Mouse (Mus musculus): ENCODE results near the gene Tmem174. TPM values are rescaled to one million over a fixed set of nuclear protein-coding genes. Genes with fewer than 3 reads are reported as not detected.

Tmem174 gene
- polyA plus RNA-seq, 1 experiment from 2014 or later, result 0.16 TPM

DNA sequence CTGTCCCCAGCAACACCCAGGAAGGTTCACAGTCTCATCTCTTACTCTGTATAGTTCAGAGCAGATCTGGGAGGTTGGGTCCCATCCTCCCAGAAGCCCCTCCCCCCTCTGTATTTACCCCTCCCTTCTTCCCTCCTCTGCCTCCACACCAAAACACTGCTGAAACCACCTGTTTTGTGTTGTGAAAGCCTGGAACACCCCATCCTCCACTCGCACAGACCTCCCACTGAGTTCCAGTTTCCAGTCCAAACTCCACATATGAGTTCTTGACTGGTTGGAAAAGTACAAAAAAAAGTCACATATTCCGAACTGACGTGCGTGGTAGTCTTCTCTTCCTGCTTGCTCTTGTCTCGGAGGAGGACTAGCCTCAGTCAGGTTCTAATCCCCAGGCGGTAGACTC is 45.8 kb downstream of the Tmem174 start:
- WGBS (ENCODE audit: insufficient replicate concordance), result 62% methylated on average over 6 of the region's 6 CpGs
- H3K4me1 ChIP-seq (ENCODE audit: control insufficient read depth, insufficient read depth, low read length), result peaks cover 6% of the 10 kb centered on the region

DNA sequence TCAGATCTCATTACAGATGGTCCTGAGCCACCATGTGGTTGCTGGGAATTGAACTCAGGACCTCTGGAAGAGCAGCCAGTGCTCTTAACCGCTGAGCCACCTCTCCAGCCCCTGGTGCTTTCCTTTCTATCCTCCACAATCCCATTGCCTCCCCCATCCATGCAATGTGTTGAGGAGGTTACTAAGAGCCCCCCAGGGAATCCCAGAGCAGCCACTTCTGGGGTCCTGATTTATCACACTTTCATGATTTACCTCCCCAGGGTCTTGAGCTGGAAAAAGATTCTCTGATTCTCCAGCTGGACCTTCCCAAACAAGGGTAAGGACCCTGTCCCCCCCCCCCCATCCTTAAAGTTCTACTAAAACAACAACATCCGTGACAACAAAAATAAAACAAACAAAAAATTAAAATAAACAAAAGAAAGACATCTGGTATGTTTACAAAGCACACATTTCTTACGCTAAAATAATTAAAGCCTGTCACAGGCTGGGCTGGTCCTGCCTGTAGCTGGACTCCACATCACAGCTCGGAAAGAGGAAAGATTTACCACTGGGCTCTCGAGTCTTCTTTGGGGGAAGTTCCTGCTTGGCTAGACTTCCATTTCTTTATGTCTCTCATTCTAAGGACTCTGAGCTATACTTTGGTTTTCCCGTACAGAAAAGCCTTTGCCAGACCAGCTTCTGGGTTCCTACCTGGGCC is 46.4 kb downstream of the Tmem174 start:
- H3K4me1 ChIP-seq (ENCODE audit: control insufficient read depth, insufficient read depth, low read length), result peaks cover 6% of the 10 kb centered on the region
- no peak for ATAC-seq (replicated peaks; ENCODE audit: insufficient number of reproducible peaks, low FRiP score, low TSS enrichment)
- 70% methylated on average over 6 of the region's 6 CpGs for WGBS (ENCODE audit: insufficient replicate concordance)
- H3K4me2 ChIP-seq, result no peak overlapping the region
- peaks cover 13% of the 10 kb centered on the region; the same call in 1 of the 2 replicates for H3K27me3 ChIP-seq (ENCODE audit: control insufficient read depth, insufficient read depth, low read length)
- H3K9me3 ChIP-seq (replicated peaks; ENCODE audit: control insufficient read depth, low read length), result no peaks in the 10 kb centered on the region
- no peaks in the 10 kb centered on the region for H3K36me3 ChIP-seq (ENCODE audit: control insufficient read depth, insufficient read depth, low read length)
- no peak overlapping the region for H3K27ac ChIP-seq (ENCODE audit: low read depth, low read length)
- no peak overlapping the region for H3K9ac ChIP-seq (ENCODE audit: low read depth, low read length)
- H3K4me3 ChIP-seq (ENCODE audit: low read depth, low read length), result no peak overlapping the region

More for the DNA sequence above, 45.8 kb downstream of the Tmem174 start:
- Histone ChIP-seq H3K9me3 (replicated peaks; ENCODE audit: control insufficient read depth, low read length) (no peaks in the 10 kb centered on the region), H3K27ac (ENCODE audit: low read depth, low read length) (no peak overlapping the region), H3K9ac (ENCODE audit: low read depth, low read length) (no peak overlapping the region), H3K4me3 (ENCODE audit: low read depth, low read length) (no peak overlapping the region), H3K36me3 (ENCODE audit: control insufficient read depth, insufficient read depth, low read length) (no peaks in the 10 kb centered on the region), H3K27me3 (ENCODE audit: control insufficient read depth, insufficient read depth, low read length) (peaks cover 11% of the 10 kb centered on the region; the same call in 1 of the 2 replicates), H3K4me2 (no peak overlapping the region)
- ATAC-seq (replicated peaks; ENCODE audit: insufficient number of reproducible peaks, low FRiP score, low TSS enrichment), result no peak

DNA sequence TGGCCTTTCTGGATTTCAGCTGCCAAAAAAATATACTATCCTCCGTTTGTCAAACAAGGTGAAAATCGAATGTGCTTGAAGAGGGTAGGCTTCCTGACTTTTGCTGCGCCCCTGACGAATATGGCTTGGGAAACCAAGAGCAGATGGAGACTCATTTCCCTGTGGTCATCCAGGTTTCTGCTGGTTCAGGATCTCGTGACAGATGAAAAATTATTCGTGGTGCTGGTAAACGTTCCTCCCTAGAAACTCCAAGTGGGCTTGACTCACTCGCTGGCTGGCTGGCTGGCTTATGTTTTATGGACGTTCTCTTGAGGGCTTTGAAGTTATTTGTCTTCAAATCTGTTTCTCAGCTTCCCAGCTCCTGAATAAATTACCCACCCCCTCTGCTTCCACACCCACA is 47.6 kb downstream of the Tmem174 start:
- peaks cover 6% of the 10 kb centered on the region for H3K4me1 ChIP-seq (ENCODE audit: control insufficient read depth, insufficient read depth, low read length)
- peak overlapping the region; percentile 70 for H3K4me2 ChIP-seq
- no peaks in the 10 kb centered on the region for H3K9me3 ChIP-seq (replicated peaks; ENCODE audit: control insufficient read depth, low read length)
- ATAC-seq (replicated peaks; ENCODE audit: insufficient number of reproducible peaks, low FRiP score, low TSS enrichment), result no peak
- WGBS (ENCODE audit: insufficient replicate concordance), result 44% methylated on average over 9 of the region's 9 CpGs
- peak overlapping the region; percentile 41; the same call in 1 of the 2 replicates for H3K4me3 ChIP-seq (ENCODE audit: low read depth, low read length)
- no peaks in the 10 kb centered on the region for H3K36me3 ChIP-seq (ENCODE audit: control insufficient read depth, insufficient read depth, low read length)
- H3K9ac ChIP-seq (ENCODE audit: low read depth, low read length), result no peak overlapping the region
- H3K27me3 ChIP-seq (ENCODE audit: control insufficient read depth, insufficient read depth, low read length), result peaks cover 24% of the 10 kb centered on the region; the same call in 1 of the 2 replicates
- H3K27ac ChIP-seq (ENCODE audit: low read depth, low read length), result no peak overlapping the region

DNA sequence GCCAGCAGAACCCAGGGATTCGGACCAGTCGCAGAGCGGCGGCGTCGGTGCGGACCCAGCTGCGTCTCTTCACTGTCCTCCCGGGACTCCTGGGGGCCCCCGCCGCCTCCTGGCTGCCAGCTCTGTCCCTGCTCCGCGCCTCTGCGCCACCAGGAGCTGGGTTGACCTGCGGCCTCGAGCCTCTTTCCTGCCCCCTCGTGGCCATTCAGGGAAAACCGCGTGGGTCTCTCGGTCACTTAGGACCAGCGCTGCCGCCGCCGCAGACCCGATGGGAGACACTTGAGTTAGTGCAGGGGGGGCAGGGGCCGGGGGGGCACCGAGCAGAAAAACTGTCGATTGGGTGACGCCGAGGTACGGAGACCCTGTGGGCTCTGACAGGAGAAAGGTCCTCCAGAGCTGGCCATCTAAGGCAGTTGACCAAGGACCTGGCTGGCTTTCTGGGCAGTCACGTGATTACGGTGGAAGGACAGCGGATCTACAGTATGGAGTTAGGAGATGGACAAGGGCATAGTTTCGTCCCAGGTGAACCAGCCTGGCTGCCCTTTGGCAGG is 48.2 kb downstream of the Tmem174 start:
- Histone ChIP-seq H3K27ac (ENCODE audit: low read depth, low read length) (no peak overlapping the region), H3K9me3 (replicated peaks; ENCODE audit: control insufficient read depth, low read length) (no peaks in the 10 kb centered on the region), H3K4me1 (ENCODE audit: control insufficient read depth, insufficient read depth, low read length) (peaks cover 6% of the 10 kb centered on the region), H3K4me2 (peak overlapping the region; percentile 70), H3K27me3 (ENCODE audit: control insufficient read depth, insufficient read depth, low read length) (peaks cover 29% of the 10 kb centered on the region; the same call in 1 of the 2 replicates), H3K9ac (ENCODE audit: low read depth, low read length) (no peak overlapping the region; the same call in 1 of the 2 replicates), H3K4me3 (ENCODE audit: low read depth, low read length) (peak overlapping the region; percentile 41), H3K36me3 (ENCODE audit: control insufficient read depth, insufficient read depth, low read length) (no peaks in the 10 kb centered on the region)
- peak; percentile 76 for ATAC-seq (replicated peaks; ENCODE audit: insufficient number of reproducible peaks, low FRiP score, low TSS enrichment)
- 1% methylated on average over 35 of the region's 35 CpGs for WGBS (ENCODE audit: insufficient replicate concordance)

DNA sequence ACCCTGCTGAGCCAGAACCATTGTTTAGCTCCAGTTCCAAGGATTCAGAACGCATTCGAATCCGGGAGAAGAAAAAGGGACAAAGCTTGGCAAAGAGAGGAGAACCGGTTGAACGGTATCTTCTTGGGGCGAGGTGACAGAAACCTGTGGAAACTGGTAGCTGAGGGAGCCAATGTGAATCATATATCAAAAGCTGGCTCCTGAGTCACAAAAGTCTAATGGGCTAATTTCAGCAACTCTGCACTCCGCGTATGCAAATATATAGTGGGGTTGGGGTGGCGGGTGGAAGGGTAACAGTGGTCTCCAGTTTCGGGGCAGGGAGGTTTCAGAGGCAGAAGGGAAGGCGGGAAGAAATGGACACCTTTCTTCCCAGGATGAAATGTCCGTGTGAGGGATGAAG is 48.7 kb downstream of the Tmem174 start:
- ATAC-seq (replicated peaks; ENCODE audit: insufficient number of reproducible peaks, low FRiP score, low TSS enrichment), result no peak
- 4% methylated on average over 12 of the region's 12 CpGs for WGBS (ENCODE audit: insufficient replicate concordance)
- H3K27me3 ChIP-seq (ENCODE audit: control insufficient read depth, insufficient read depth, low read length), result peaks cover 32% of the 10 kb centered on the region; the same call in 1 of the 2 replicates

DNA sequence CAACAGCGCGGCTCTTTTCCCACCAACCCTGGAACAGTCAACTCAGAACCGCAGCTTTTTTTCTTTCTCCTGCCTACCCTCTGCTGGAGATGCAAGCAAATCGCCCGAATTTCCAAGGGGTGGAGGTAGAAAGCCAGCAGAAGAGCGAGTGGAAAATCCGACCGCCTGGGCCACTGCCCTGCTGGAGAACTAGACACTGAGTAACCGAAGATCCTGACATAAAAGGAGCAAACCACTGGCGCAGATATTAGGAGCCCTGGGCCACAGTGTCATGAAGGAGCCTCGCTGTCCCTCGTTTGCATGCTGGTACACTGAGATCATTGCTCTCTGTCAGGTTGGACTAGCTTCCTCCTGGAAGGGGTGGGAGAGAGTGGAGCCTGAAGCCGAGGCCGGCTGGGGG is 49.6 kb downstream of the Tmem174 start:
- WGBS (ENCODE audit: insufficient replicate concordance), result 2% methylated on average over 14 of the region's 14 CpGs
- peak overlapping the region; percentile 4; the same call in 1 of the 2 replicates for H3K4me3 ChIP-seq (ENCODE audit: low read depth, low read length)
- H3K9me3 ChIP-seq (replicated peaks; ENCODE audit: control insufficient read depth, low read length), result no peaks in the 10 kb centered on the region

More for the DNA sequence above, 48.7 kb downstream of the Tmem174 start:
- Histone ChIP-seq H3K27ac (ENCODE audit: low read depth, low read length) (no peak overlapping the region), H3K4me2 (peak overlapping the region; percentile 70), H3K9me3 (replicated peaks; ENCODE audit: control insufficient read depth, low read length) (no peaks in the 10 kb centered on the region), H3K4me3 (ENCODE audit: low read depth, low read length) (peak overlapping the region; percentile 41), H3K9ac (ENCODE audit: low read depth, low read length) (no peak overlapping the region), H3K36me3 (ENCODE audit: control insufficient read depth, insufficient read depth, low read length) (no peaks in the 10 kb centered on the region), H3K4me1 (ENCODE audit: control insufficient read depth, insufficient read depth, low read length) (peaks cover 6% of the 10 kb centered on the region)

DNA sequence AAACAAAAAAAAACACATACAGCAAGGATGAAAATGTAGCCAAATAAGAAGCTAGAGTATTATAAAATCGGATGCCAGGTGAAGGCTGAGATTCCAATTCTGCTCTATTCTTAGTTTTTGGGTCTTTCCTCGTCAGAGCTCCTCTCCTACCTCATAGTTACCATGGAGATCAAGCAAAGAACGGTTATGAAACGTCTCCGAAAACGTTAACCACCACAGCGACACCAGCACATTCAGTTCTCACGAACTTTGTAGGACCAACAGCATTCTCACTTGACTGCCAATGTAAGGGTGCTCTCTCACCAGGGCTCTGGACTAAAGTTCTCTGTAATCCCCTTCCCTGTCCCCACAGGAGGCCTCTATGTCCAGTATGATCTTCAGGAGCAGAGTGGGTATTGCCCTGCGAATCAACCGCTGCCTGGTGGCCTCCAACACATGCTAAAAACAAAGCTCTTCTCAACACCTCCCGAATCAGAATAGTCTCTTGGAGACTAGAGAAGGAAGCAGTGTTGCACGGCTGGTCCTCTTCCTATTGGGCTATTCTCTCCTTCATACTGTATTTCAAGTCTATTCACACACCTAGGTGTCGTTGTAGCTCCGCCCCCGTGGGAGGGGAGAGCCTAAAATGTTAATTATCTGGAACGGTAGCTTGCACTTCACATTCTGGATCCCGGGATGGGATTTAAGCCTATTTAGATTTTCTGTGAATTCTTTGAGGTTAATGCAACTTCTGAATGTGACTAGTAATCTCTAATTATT is 50.2 kb downstream of the Tmem174 start:
- peak overlapping the region; percentile 4; the same call in 1 of the 2 replicates for H3K4me3 ChIP-seq (ENCODE audit: low read depth, low read length)
- H3K27me3 ChIP-seq (ENCODE audit: control insufficient read depth, insufficient read depth, low read length), result peaks cover 32% of the 10 kb centered on the region; the same call in 1 of the 2 replicates
- H3K9ac ChIP-seq (ENCODE audit: low read depth, low read length), result no peak overlapping the region
- H3K4me1 ChIP-seq (ENCODE audit: control insufficient read depth, insufficient read depth, low read length), result peaks cover 6% of the 10 kb centered on the region
- no peak for ATAC-seq (replicated peaks; ENCODE audit: insufficient number of reproducible peaks, low FRiP score, low TSS enrichment)
- H3K4me2 ChIP-seq, result peak overlapping the region; percentile 25
- H3K36me3 ChIP-seq (ENCODE audit: control insufficient read depth, insufficient read depth, low read length), result no peaks in the 10 kb centered on the region
- 19% methylated on average over 17 of the region's 17 CpGs for WGBS (ENCODE audit: insufficient replicate concordance)
- no peak overlapping the region for H3K27ac ChIP-seq (ENCODE audit: low read depth, low read length)
- no peaks in the 10 kb centered on the region for H3K9me3 ChIP-seq (replicated peaks; ENCODE audit: control insufficient read depth, low read length)

More for the DNA sequence above, 49.6 kb downstream of the Tmem174 start:
- Histone ChIP-seq H3K27ac (ENCODE audit: low read depth, low read length) (no peak overlapping the region), H3K4me1 (ENCODE audit: control insufficient read depth, insufficient read depth, low read length) (peaks cover 6% of the 10 kb centered on the region), H3K27me3 (ENCODE audit: control insufficient read depth, insufficient read depth, low read length) (peaks cover 32% of the 10 kb centered on the region; the same call in 1 of the 2 replicates), H3K9ac (ENCODE audit: low read depth, low read length) (no peak overlapping the region), H3K4me2 (peak overlapping the region; percentile 25), H3K36me3 (ENCODE audit: control insufficient read depth, insufficient read depth, low read length) (no peaks in the 10 kb centered on the region)
- no peak for ATAC-seq (replicated peaks; ENCODE audit: insufficient number of reproducible peaks, low FRiP score, low TSS enrichment)

Measured in heart, embryonic 11.5 days (tissue).